Mouse (Mus musculus) spleen, adult 2 months (tissue): ENCODE results near the gene Slc9c1.

Experiments
- CTCF ChIP-seq: fragments of 200-500 bp; IDR thresholded peaks from 2 replicates; pipeline ENCODE4 v1.5.1; 2011; ENCODE audit warnings: mild to moderate bottlenecking, inconsistent platforms; ENCODE audit not compliant: insufficient read depth, insufficient read length, insufficient replicate concordance; ENCODE audit errors: extremely low read depth
- POLR2A ChIP-seq: fragments of 200-500 bp; IDR thresholded peaks from 2 replicates; pipeline ENCODE4 v1.6.1; 2011; ENCODE audit warnings: low read depth, low read length, inconsistent platforms

DNA sequence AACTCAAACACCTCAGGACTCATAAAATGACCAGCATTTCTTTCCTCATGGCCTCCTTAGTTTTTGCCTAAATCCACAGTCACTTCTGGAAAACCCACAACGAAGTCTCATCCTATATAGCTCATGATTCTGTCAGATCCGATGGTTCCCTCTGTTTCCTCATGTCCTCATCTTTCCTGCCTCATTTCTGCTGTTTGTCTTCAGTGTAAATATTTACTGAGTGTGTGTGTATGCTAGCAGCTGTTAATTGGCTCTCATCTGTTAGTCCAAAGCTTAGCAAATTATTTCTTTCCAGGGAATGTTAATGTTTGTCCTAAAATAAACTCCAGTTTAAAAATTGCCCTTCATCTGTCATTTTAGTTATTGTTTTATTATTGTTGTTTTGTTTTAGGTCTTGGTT is 16.5 kb downstream of the Slc9c1 start:
- no peak for TF ChIP-seq CTCF
- no peak for TF ChIP-seq POLR2A
